Mouse (Mus musculus): ENCODE measurements around the gene Bzw1. TPM values are rescaled to one million over a fixed set of nuclear protein-coding genes. Genes with fewer than 3 reads are reported as not detected.
A peak's percentile ranks its signal among the peaks of the same experiment; 100 is the strongest.
"Not testable (repeated sequence)": the region's sequence is repeated elsewhere in the genome, so short reads cannot be mapped to it uniquely, and the experiment has no call there.

Gene Bzw1
- polyA plus RNA-seq, 1 experiment from 2014 or later = 205 TPM

GRCm38 (mm10) chr1:58366737-58367471 lies 25.8 kb upstream of the Bzw1 start:
- ATAC-seq = no peak
- no peaks in the 10 kb centered on the region for H3K27me3 ChIP-seq
- DNase-seq (ENCODE audit: low read depth, low spot score) = no peak
- ChIA-PET POLR2A (no interaction called here), CTCF (interaction anchor here (1.6 kb wide), 1 partner anchor 15 kb away, joined by 5 read pairs; no protein-coding TSS in a partner anchor)
- in situ Hi-C loops (cut with MboI; ENCODE audit: low pct_unique_long_range_greater_than_20kb) = no loop called here
- no peak for TF ChIP-seq CTCF (IDR thresholded peaks at IDR 0.05)

GRCm38 (mm10) chr1:58369716-58370115 lies 23.0 kb upstream of the Bzw1 start:
- ATAC-seq (no peak), DNase-seq (ENCODE audit: low read depth, low spot score) (no peak)
- ChIA-PET CTCF (no interaction called here), POLR2A (no interaction called here)
- no peaks in the 10 kb centered on the region for H3K27me3 ChIP-seq
- no peak for TF ChIP-seq CTCF (IDR thresholded peaks at IDR 0.05)
- in situ Hi-C loops (cut with MboI; ENCODE audit: low pct_unique_long_range_greater_than_20kb) = no loop called here

GRCm38 (mm10) chr1:58374266-58374665 lies 18.4 kb upstream of the Bzw1 start:
- CTCF ChIA-PET; ATAC-seq; DNase-seq (ENCODE audit: low read depth, low spot score); in situ Hi-C loops (cut with MboI; ENCODE audit: low pct_unique_long_range_greater_than_20kb); H3K27me3 ChIP-seq; POLR2A ChIA-PET: not testable (repeated sequence)

- TF ChIP-seq CTCF (IDR thresholded peaks at IDR 0.05) = no peak
- in situ Hi-C loops (cut with MboI; ENCODE audit: low pct_unique_long_range_greater_than_20kb) = no loop called here
- DNase-seq (ENCODE audit: low read depth, low spot score) (no peak), ATAC-seq (peak; percentile 62)
- no peaks in the 10 kb centered on the region for H3K27me3 ChIP-seq
- CTCF ChIA-PET = interaction anchor here (1.7 kb wide), 1 partner anchor 33 kb away, joined by 4 read pairs; no protein-coding TSS in a partner anchor
- POLR2A ChIA-PET = no interaction called here
Measured at GRCm38 (mm10) chr1:58375574-58376147, 17.0 kb upstream of the Bzw1 start.

GRCm38 (mm10) chr1:58382586-58383281 lies 10.0 kb upstream of the Bzw1 start:
- TF ChIP-seq CTCF (IDR thresholded peaks at IDR 0.05) = no peak
- ChIA-PET CTCF (interaction anchor here (1.3 kb wide), 1 partner anchor 16 kb away, joined by 5 read pairs; no protein-coding TSS in a partner anchor), POLR2A (interaction anchor here (0.6 kb wide), 1 partner anchor 79 kb away, joined by 4 read pairs; no protein-coding TSS in a partner anchor)
- DNase-seq (ENCODE audit: low read depth, low spot score) = no peak
- in situ Hi-C loops (cut with MboI; ENCODE audit: low pct_unique_long_range_greater_than_20kb) = no loop called here
- no peak for ATAC-seq
- H3K27me3 ChIP-seq = no peaks in the 10 kb centered on the region

GRCm38 (mm10) chr1:58391421-58392267 lies 1.1 kb upstream of the Bzw1 start:
- DNase-seq (ENCODE audit: low read depth, low spot score) (no peak), ATAC-seq (no peak)
- ChIA-PET CTCF (no interaction called here), POLR2A (interaction anchor here (1.3 kb wide), 1 partner anchor 11 kb away, joined by 7 read pairs; no protein-coding TSS in a partner anchor)
- H3K27me3 ChIP-seq = no peaks in the 10 kb centered on the region
- in situ Hi-C loops (cut with MboI; ENCODE audit: low pct_unique_long_range_greater_than_20kb) = no loop called here
- peak; percentile 23 for TF ChIP-seq CTCF (IDR thresholded peaks at IDR 0.05)

- H3K27me3 ChIP-seq = no peaks in the 10 kb centered on the region
- in situ Hi-C loops (cut with MboI; ENCODE audit: low pct_unique_long_range_greater_than_20kb) = no loop called here
- TF ChIP-seq CTCF (IDR thresholded peaks at IDR 0.05) = no peak
- ChIA-PET POLR2A (interaction anchor here (1.3 to 1.4 kb wide), 2 partner anchors 11 to 32 kb away, joined by 5 to 7 read pairs; partner anchors contain the start of gene Clk1), CTCF (no interaction called here)
- no peak for DNase-seq (ENCODE audit: low read depth, low spot score)
- ATAC-seq = no peak
Measured at GRCm38 (mm10) chr1:58392268-58392651, 438 bp upstream of the Bzw1 start.

- DNase-seq (ENCODE audit: low read depth, low spot score) (no peak), ATAC-seq (peak; percentile 71)
- TF ChIP-seq CTCF (IDR thresholded peaks at IDR 0.05) = peak; percentile 16
- CTCF ChIA-PET = interaction anchor here (1.0 kb wide), 2 partner anchors 10 to 29 kb away, joined by 3 read pairs; no protein-coding TSS in a partner anchor
- POLR2A ChIA-PET = interaction anchor here (0.6 to 1.7 kb wide), 6 partner anchors 9 to 641 kb away, joined by 4 to 7 read pairs (median 5); partner anchors contain the start of gene Clk1
- no peaks in the 10 kb centered on the region for H3K27me3 ChIP-seq
- in situ Hi-C loops (cut with MboI; ENCODE audit: low pct_unique_long_range_greater_than_20kb) = no loop called here
Measured at GRCm38 (mm10) chr1:58393284-58394195, 842 bp downstream of the Bzw1 start.

- in situ Hi-C loops (cut with MboI; ENCODE audit: low pct_unique_long_range_greater_than_20kb) = loop anchor here (5.0 kb wide), 1 partner anchor 98 kb away; no protein-coding TSS in a partner anchor
- peak; percentile 23 for TF ChIP-seq CTCF (IDR thresholded peaks at IDR 0.05)
- CTCF ChIA-PET = no interaction called here
- DNase-seq (ENCODE audit: low read depth, low spot score) (no peak), ATAC-seq (no peak)
- POLR2A ChIA-PET = no interaction called here
- no peaks in the 10 kb centered on the region for H3K27me3 ChIP-seq
Measured at GRCm38 (mm10) chr1:58395341-58395740, 2.6 kb downstream of the Bzw1 start.

Measured in Patski (cell line).